Mouse (Mus musculus): ENCODE data around the gene Rtkn. TPM values are rescaled to one million over a fixed set of nuclear protein-coding genes. Genes with fewer than 3 reads are reported as not detected.

Gene Rtkn
- polyA plus RNA-seq, 1 experiment from 2014 or later, result 39.0 TPM

DNA sequence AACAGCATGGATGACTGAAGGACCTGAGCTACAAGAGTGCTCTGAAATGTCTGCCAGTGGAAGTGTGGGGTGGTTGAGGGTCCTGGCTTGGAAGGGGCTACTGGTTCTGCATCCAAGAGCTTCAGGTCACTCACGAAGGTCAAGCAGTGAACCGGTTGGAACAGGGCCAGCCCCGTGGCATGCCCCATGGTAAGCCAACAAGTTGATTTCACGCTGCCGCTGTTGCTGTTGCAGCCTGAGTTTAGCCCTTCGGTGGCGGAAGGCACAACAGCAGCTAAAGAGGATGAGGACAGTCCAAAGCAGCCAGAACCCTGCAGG lies 15.6 kb upstream of the Rtkn start:
- peak overlapping the region; percentile 99 for H3K27ac ChIP-seq (replicated peaks)
- peaks cover 41% of the 10 kb centered on the region for H3K36me3 ChIP-seq (replicated peaks)
- H3K27me3 ChIP-seq (replicated peaks; ENCODE audit: low read depth, poor library complexity, severe bottlenecking), result no peaks in the 10 kb centered on the region
- no peaks in the 10 kb centered on the region for H3K9me3 ChIP-seq
- peak overlapping the region; percentile 83 for H3K4me3 ChIP-seq
- peaks cover 83% of the 10 kb centered on the region for H3K4me1 ChIP-seq
- 78% methylated on average over 7 of the region's 7 CpGs for WGBS
- peak; percentile 18 for DNase-seq (ENCODE audit: low spot score)

- under 1% methylated on average over 38 of the region's 38 CpGs for WGBS
- Histone ChIP-seq H3K36me3 (replicated peaks) (peaks cover 41% of the 10 kb centered on the region), H3K9me3 (no peaks in the 10 kb centered on the region), H3K4me3 (peak within 1 kb of the TSS; percentile 83), H3K4me1 (peaks cover 81% of the 10 kb centered on the region), H3K27me3 (replicated peaks; ENCODE audit: low read depth, poor library complexity, severe bottlenecking) (no peaks in the 10 kb centered on the region), H3K27ac (replicated peaks) (peak within 1 kb of the TSS; percentile 99)
- peak; percentile 96 for DNase-seq (ENCODE audit: low spot score)
Observed at GRCm38 (mm10) chr6:83120930-83121862, 14.1 kb upstream of the Rtkn start, which contains the start of gene Wbp1. Gene Wbp1, minus strand, starts transcription at chr6:83121559.

DNA sequence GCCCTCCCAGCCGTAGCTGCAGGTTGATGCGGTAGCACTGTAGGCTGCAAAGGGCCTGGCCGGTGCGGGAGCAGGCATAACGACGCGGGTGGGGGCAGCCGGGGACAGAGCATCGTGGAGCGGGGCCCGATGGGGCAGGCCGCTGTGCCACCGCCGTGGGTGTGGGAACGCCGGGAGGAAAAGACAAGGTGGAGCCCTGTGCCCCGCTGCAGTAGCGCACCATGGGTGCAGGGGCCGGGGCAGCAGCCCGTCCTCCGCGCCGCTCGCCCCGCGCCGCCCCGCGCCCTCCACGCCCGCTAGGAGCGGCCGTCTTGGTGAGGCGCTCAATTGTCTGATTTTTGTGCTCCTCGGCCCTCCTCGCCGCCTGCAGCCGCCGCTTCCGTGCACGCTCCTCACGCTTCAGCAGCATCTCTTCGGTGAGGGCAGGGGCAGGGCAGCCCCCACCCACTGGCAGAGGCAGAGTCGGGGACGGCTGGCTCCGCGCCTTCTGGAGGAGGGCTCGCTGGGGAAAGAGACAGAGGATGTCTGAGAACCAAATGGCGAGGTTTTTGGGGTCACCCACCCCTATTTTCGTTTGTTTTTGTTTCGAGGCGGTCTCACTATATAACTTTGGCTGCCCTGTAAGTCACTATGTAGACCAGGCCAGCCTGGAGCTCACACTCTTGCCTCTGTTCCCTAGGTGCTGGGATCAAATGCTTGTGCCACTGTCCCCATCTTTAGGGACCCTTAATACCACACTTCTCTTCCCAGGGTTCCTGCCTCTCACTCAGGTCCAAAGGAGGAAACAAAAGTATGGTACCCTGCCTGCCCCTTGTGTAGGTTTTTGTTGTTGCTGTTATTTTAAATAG lies 13.2 kb upstream of the Rtkn start:
- Histone ChIP-seq H3K4me1 (peaks cover 72% of the 10 kb centered on the region), H3K27me3 (replicated peaks; ENCODE audit: low read depth, poor library complexity, severe bottlenecking) (no peaks in the 10 kb centered on the region), H3K36me3 (replicated peaks) (peaks cover 34% of the 10 kb centered on the region), H3K27ac (replicated peaks) (peak overlapping the region; percentile 99), H3K4me3 (peak overlapping the region; percentile 83), H3K9me3 (no peaks in the 10 kb centered on the region)
- WGBS, result 2% methylated on average over 52 of the region's 52 CpGs
- DNase-seq (ENCODE audit: low spot score), result no peak

DNA sequence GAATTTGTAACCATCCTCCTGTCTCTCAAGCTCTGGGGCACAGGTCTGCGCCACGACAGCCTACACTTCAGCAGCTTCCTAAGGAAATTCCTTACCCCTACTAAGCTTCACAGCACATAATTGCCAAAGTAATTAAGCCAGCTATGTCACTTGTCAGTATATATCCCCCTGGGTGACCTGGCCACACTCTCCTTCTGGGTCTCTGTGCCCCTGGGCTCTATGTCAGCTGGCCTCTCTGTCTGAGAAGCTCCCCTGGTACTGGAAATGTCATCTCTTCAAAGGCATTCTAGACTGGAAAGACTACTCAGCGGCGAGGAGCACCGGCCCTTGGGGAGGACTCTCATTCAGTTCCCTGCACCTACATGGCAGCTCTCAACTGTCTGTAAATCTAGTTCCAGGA lies 12.3 kb upstream of the Rtkn start:
- peak overlapping the region; percentile 99; the same call in 1 of the 2 replicates for H3K27ac ChIP-seq (replicated peaks)

DNA sequence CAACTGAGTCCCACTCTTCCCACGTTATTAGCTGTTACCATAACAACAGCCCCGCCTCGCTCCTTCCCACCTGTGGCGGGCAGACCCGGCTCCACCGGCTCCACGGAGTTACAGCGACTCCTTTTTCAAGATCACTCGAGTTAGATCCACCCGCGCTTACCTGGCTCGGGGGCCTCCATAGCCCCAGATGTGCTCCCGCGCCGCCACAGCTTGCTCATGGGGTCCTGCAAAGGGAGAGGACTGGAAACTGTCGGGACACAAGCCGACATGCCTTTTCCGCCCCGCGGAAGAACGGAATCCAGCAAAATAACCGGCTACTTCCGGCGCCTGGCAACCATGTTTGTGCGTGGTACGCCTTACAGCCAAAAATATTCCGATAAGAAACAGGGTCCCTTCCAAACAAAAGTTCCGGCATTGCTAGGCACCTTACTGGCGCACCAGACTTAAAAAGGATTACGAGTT lies 10.4 kb upstream of the Rtkn start:
- H3K9me3 ChIP-seq, result no peaks in the 10 kb centered on the region
- no peaks in the 10 kb centered on the region for H3K27me3 ChIP-seq (replicated peaks; ENCODE audit: low read depth, poor library complexity, severe bottlenecking)
- peaks cover 6% of the 10 kb centered on the region for H3K36me3 ChIP-seq (replicated peaks)
- WGBS, result under 1% methylated on average over 30 of the region's 30 CpGs
- H3K27ac ChIP-seq (replicated peaks), result peak overlapping the region; percentile 88
- peak; percentile 93 for DNase-seq (ENCODE audit: low spot score)
- H3K4me3 ChIP-seq, result peak overlapping the region; percentile 83
- peaks cover 47% of the 10 kb centered on the region for H3K4me1 ChIP-seq

More for the DNA sequence above, 12.3 kb upstream of the Rtkn start:
- no peaks in the 10 kb centered on the region for H3K27me3 ChIP-seq (replicated peaks; ENCODE audit: low read depth, poor library complexity, severe bottlenecking)
- WGBS, result 79% methylated on average over 5 of the region's 5 CpGs
- H3K4me3 ChIP-seq, result peak overlapping the region; percentile 83
- H3K9me3 ChIP-seq, result no peaks in the 10 kb centered on the region
- H3K36me3 ChIP-seq (replicated peaks), result peaks cover 26% of the 10 kb centered on the region
- peaks cover 63% of the 10 kb centered on the region for H3K4me1 ChIP-seq
- no peak for DNase-seq (ENCODE audit: low spot score)

DNA sequence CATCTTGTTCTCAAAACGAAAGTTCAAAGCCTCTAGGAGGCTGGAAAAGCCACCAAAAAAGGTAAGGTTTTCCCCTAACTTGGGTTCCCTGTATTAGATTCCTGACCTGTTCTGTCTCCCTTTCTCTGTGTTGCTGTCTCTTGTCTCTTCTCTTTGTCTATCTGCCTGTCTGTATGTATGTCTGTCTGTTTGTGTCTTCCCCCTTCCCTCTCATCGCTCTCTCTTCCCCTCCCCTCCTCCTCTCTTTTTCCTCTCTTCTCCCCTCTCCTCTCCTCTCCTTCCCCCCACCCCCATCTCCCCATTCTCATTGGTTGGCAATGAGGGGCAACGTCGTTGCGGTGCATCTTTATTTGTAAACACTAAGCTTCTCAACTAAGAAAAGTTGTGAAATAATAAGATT lies 9.9 kb upstream of the Rtkn start, which contains the start of gene Ino80b:
Gene Ino80b, minus strand, starts transcription at position 101 of the 400 bp plus-strand sequence.
- H3K27me3 ChIP-seq (replicated peaks; ENCODE audit: low read depth, poor library complexity, severe bottlenecking), result no peaks in the 10 kb centered on the region
- DNase-seq (ENCODE audit: low spot score), result no peak
- peaks cover 42% of the 10 kb centered on the region for H3K4me1 ChIP-seq
- H3K36me3 ChIP-seq (replicated peaks), result 0 out of 2 replicates have a peak, but pooled peaks cover 3% of the 10 kb centered on the region
- H3K27ac ChIP-seq (replicated peaks), result peak within 1 kb of the TSS; percentile 88
- H3K9me3 ChIP-seq, result no peaks in the 10 kb centered on the region
- H3K4me3 ChIP-seq, result peak within 1 kb of the TSS; percentile 83
- WGBS, result 28% methylated on average over 5 of the region's 5 CpGs

GRCm38 (mm10) chr6:83127419-83127818 lies 7.8 kb upstream of the Rtkn start:
- Histone ChIP-seq H3K4me1 (peaks cover 29% of the 10 kb centered on the region), H3K4me3 (no peak overlapping the region), H3K36me3 (replicated peaks) (0 out of 2 replicates have a peak, but pooled peaks cover 3% of the 10 kb centered on the region), H3K27ac (replicated peaks) (no peak overlapping the region), H3K27me3 (replicated peaks; ENCODE audit: low read depth, poor library complexity, severe bottlenecking) (no peaks in the 10 kb centered on the region), H3K9me3 (no peaks in the 10 kb centered on the region)
- WGBS, result 96% methylated on average over 5 of the region's 5 CpGs
- no peak for DNase-seq (ENCODE audit: low spot score)

- H3K36me3 ChIP-seq (replicated peaks), result no peaks in the 10 kb centered on the region; the same call in 1 of the 2 replicates
- WGBS, result 84% methylated on average over 6 of the region's 6 CpGs
- H3K27ac ChIP-seq (replicated peaks), result no peak overlapping the region
- H3K4me3 ChIP-seq, result no peak overlapping the region
- H3K27me3 ChIP-seq (replicated peaks; ENCODE audit: low read depth, poor library complexity, severe bottlenecking), result peaks cover 14% of the 10 kb centered on the region
- DNase-seq (ENCODE audit: low spot score), result no peak
- no peaks in the 10 kb centered on the region for H3K9me3 ChIP-seq
- peaks cover 30% of the 10 kb centered on the region for H3K4me1 ChIP-seq
Observed at GRCm38 (mm10) chr6:83131469-83132034, 3.7 kb upstream of the Rtkn start.

DNA sequence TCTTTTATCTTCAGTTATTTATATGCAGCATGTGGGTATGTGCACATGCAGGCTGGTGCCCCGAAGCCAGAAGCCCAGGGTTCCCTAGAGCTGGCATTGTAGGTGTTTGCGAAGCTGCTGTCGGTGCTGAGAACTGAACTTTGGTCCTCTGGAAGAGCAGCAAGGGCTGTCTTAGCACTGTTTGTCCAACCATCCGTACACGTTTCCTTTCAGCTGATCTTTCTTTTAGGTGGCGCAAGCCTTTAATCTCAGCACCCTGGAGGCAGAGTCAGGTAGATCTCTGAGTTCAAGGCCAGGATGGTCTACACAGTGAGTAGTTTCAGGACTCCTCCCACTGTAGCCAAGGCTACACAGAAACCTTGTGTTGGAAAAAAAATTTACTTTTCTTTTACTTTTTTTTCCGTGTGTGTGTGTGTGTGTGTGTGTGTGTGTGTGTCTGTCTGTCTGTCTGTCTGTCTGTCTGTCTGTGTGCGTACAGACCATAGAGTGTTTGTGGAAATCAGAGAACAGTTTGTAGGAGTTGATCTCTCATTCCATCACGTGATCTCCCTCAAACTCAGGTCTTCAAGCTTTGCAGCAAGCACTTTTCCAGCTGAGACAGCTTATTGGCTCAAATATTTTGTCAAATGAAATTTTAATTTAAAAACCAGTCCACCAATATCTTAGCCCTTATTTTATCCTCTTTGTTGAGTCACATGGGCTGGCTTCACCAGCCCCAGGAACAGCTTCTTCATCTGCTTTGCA lies 2.9 kb upstream of the Rtkn start:
- Histone ChIP-seq H3K27ac (replicated peaks) (no peak overlapping the region), H3K36me3 (replicated peaks) (no peaks in the 10 kb centered on the region; the same call in 1 of the 2 replicates), H3K4me1 (peaks cover 38% of the 10 kb centered on the region), H3K27me3 (replicated peaks; ENCODE audit: low read depth, poor library complexity, severe bottlenecking) (peaks cover 14% of the 10 kb centered on the region), H3K9me3 (no peaks in the 10 kb centered on the region), H3K4me3 (no peak overlapping the region)
- 92% methylated on average over 9 of the region's 9 CpGs for WGBS
- no peak for DNase-seq (ENCODE audit: low spot score)

- H3K4me1 ChIP-seq, result peaks cover 57% of the 10 kb centered on the region
- no peaks in the 10 kb centered on the region for H3K9me3 ChIP-seq
- H3K4me3 ChIP-seq, result no peak overlapping the region
- no peaks in the 10 kb centered on the region; the same call in 1 of the 2 replicates for H3K36me3 ChIP-seq (replicated peaks)
- WGBS, result 71% methylated on average over 3 of the region's 3 CpGs
- H3K27me3 ChIP-seq (replicated peaks; ENCODE audit: low read depth, poor library complexity, severe bottlenecking), result peaks cover 14% of the 10 kb centered on the region
- DNase-seq (ENCODE audit: low spot score), result no peak
- no peak overlapping the region for H3K27ac ChIP-seq (replicated peaks)
Observed at GRCm38 (mm10) chr6:83134226-83134625, 1.0 kb upstream of the Rtkn start.

GRCm38 (mm10) chr6:83135571-83136161 lies 403 bp downstream of the Rtkn start:
- DNase-seq (ENCODE audit: low spot score), result peak; percentile 54
- peaks cover 69% of the 10 kb centered on the region for H3K4me1 ChIP-seq
- 3% methylated on average over 37 of the region's 37 CpGs for WGBS

More at GRCm38 (mm10) chr6:83135571-83136161, 403 bp downstream of the Rtkn start:
- Histone ChIP-seq H3K27ac (replicated peaks) (peak overlapping the region; percentile 100), H3K27me3 (replicated peaks; ENCODE audit: low read depth, poor library complexity, severe bottlenecking) (peaks cover 14% of the 10 kb centered on the region), H3K36me3 (replicated peaks) (peaks cover 8% of the 10 kb centered on the region), H3K9me3 (no peaks in the 10 kb centered on the region), H3K4me3 (peak overlapping the region; percentile 80)
